Mouse (Mus musculus): ENCODE measurements at regions not wholly inside any gene's neighbourhood (a gene's known extent, or its start where the extent isn't known, plus 50 kb on each side); places are given as distances from the start of the nearest gene placed in this dataset.

DNA sequence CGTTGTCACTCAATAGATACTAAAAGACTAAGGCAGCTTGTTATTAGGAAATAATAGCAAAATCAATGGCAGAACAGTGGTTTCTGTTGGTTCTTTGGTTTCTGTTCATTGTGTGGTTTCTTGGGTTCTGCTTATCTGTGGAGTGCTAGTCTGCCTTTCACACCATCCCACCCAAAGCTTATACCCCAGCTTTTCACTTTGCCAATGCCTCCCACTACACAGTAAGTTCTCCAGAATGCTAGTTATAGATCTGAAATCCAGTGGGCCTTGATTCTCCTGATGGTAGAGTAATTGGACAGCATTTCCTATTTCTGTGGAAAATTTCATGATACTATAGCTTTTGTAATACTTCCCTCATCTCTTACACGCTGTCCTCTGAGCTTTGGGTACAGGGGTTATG lies 700.8 kb upstream of the 1700009N14Rik start:
- H3K27me3 ChIP-seq (ENCODE audit: insufficient read depth, low read length), result no peaks in the 10 kb centered on the region
- H3K9me3 ChIP-seq (ENCODE audit: low read length), result no peaks in the 10 kb centered on the region
- WGBS, result 84% methylated on average over 2 of the region's 2 CpGs
- no peak overlapping the region for H3K9ac ChIP-seq (replicated peaks; ENCODE audit: low read length, poor library complexity, severe bottlenecking)
- no peaks in the 10 kb centered on the region for H3K36me3 ChIP-seq (ENCODE audit: insufficient read depth, low read length)
- no peak overlapping the region for H3K27ac ChIP-seq (ENCODE audit: low read depth, low read length)
- no peak for TF ChIP-seq CTCF (IDR thresholded peaks at IDR 0.05)
- no peak overlapping the region for H3K4me2 ChIP-seq (ENCODE audit: low read depth, low read length, poor library complexity, severe bottlenecking)
- no peak overlapping the region for H3K4me3 ChIP-seq (ENCODE audit: low read depth, low read length)
- no peaks in the 10 kb centered on the region for H3K4me1 ChIP-seq (ENCODE audit: insufficient read depth, low read length)
- DNase-seq (ENCODE audit: low spot score) (no peak), ATAC-seq (ENCODE audit: low FRiP score) (no peak)

DNA sequence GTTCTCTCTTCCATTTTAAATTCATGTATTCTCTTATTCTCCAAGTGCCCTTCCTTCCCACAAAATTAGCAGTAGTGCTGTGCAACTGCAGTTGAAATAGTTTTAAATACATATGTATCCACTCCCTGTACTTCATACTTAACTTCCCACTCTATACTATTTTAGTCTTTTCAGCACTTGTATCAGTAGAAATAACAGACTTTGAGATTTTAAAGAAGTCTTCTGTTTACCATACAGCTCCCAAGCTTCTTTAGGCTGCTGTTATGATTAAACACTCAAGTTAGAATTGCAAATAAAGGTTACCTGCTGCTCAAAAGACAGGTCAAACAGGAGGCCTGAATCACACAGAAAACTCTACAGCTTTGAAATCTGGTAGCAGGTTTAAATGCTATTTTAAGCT lies 665.1 kb upstream of the 1700009N14Rik start:
- DNase-seq (ENCODE audit: low spot score) (no peak), ATAC-seq (ENCODE audit: low FRiP score) (no peak)
- no peaks in the 10 kb centered on the region for H3K27me3 ChIP-seq (ENCODE audit: insufficient read depth, low read length)
- no peaks in the 10 kb centered on the region for H3K4me1 ChIP-seq (ENCODE audit: insufficient read depth, low read length)
- H3K36me3 ChIP-seq (ENCODE audit: insufficient read depth, low read length), result no peaks in the 10 kb centered on the region
- no peak overlapping the region for H3K4me2 ChIP-seq (ENCODE audit: low read depth, low read length, poor library complexity, severe bottlenecking)
- no peak overlapping the region for H3K4me3 ChIP-seq (ENCODE audit: low read depth, low read length)
- no peaks in the 10 kb centered on the region for H3K9me3 ChIP-seq (ENCODE audit: low read length)
- no peak overlapping the region for H3K27ac ChIP-seq (ENCODE audit: low read depth, low read length)
- no peak overlapping the region for H3K9ac ChIP-seq (replicated peaks; ENCODE audit: low read length, poor library complexity, severe bottlenecking)
- TF ChIP-seq CTCF (IDR thresholded peaks at IDR 0.05), result no peak

DNA sequence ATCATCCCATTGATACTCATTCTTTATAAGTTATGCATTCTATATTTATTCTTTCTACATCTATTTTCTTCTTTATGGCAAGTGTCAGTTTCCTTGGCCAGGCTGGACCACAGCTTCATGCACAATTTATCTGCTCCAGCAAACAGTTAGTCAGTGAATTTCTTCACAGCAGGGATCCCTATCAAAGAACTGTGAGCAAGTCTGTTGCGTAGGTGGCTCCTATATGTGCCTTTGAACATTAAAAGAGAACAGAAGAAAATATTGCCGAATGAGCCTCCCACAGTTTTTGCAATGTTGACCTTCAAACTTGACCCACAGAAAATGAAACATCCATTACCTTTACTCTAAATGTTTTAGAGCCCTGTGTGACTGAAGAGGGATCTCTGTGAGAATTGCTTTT lies 625.0 kb upstream of the 1700009N14Rik start:
- no peaks in the 10 kb centered on the region for H3K36me3 ChIP-seq (ENCODE audit: insufficient read depth, low read length)
- ATAC-seq (ENCODE audit: low FRiP score) (no peak), DNase-seq (ENCODE audit: low spot score) (peak; percentile 10)
- no peak overlapping the region for H3K4me2 ChIP-seq (ENCODE audit: low read depth, low read length, poor library complexity, severe bottlenecking)
- no peaks in the 10 kb centered on the region for H3K27me3 ChIP-seq (ENCODE audit: insufficient read depth, low read length)
- no peaks in the 10 kb centered on the region for H3K9me3 ChIP-seq (ENCODE audit: low read length)
- H3K4me3 ChIP-seq (ENCODE audit: low read depth, low read length), result no peak overlapping the region
- no peak overlapping the region for H3K27ac ChIP-seq (ENCODE audit: low read depth, low read length)
- 64% methylated on average over 2 of the region's 2 CpGs for WGBS
- no peak for TF ChIP-seq CTCF (IDR thresholded peaks at IDR 0.05)
- H3K4me1 ChIP-seq (ENCODE audit: insufficient read depth, low read length), result no peaks in the 10 kb centered on the region
- no peak overlapping the region for H3K9ac ChIP-seq (replicated peaks; ENCODE audit: low read length, poor library complexity, severe bottlenecking)

DNA sequence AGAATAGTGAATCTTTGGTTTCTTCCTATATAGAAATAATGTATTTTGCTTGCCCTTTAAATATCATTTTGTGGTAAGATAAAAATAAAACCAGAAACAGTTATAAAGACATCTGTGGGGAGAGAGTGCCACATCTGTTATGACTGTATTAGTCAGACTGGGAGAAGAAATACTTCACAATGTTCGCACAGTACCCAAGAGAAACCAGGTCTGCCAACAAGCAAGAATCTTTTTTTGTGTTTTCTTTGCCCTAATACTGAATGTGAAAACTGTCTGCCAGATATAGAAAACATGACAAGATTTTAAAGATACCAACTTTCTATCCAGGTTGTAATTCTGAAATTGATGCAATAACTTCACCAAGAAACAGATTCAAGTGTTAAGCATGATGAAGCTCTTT lies 601.8 kb upstream of the 1700009N14Rik start:
- no peak overlapping the region for H3K9ac ChIP-seq (replicated peaks; ENCODE audit: low read length, poor library complexity, severe bottlenecking)
- no peaks in the 10 kb centered on the region for H3K36me3 ChIP-seq (ENCODE audit: insufficient read depth, low read length)
- DNase-seq (ENCODE audit: low spot score) (no peak), ATAC-seq (ENCODE audit: low FRiP score) (no peak)
- no peak for TF ChIP-seq CTCF (IDR thresholded peaks at IDR 0.05)
- no peaks in the 10 kb centered on the region for H3K4me1 ChIP-seq (ENCODE audit: insufficient read depth, low read length)
- H3K27ac ChIP-seq (ENCODE audit: low read depth, low read length), result no peak overlapping the region
- WGBS, result 86% methylated on average over 1 of the region's 1 CpGs
- no peaks in the 10 kb centered on the region for H3K9me3 ChIP-seq (ENCODE audit: low read length)
- no peaks in the 10 kb centered on the region for H3K27me3 ChIP-seq (ENCODE audit: insufficient read depth, low read length)
- H3K4me3 ChIP-seq (ENCODE audit: low read depth, low read length), result no peak overlapping the region
- no peak overlapping the region for H3K4me2 ChIP-seq (ENCODE audit: low read depth, low read length, poor library complexity, severe bottlenecking)

DNA sequence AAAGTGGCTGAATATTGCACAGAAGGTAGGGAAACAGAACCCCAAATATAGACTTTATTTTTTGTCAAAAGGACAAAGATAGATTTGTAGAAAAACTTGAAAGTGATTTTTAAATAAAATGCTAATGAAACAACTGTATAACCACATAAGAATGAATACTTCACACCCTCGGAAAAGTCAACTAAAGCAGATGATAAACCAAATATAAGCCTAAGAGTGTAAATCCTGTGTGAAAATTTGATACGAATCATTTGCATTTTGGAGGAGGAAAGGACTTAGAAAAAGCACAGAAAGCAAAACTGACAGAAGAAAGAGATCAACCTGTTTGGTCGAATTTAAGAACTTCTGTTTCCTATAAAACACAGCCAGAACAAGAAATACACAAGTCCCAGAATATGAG lies 595.7 kb upstream of the 1700009N14Rik start:
- Histone ChIP-seq H3K4me1 (ENCODE audit: insufficient read depth, low read length) (no peaks in the 10 kb centered on the region), H3K4me2 (ENCODE audit: low read depth, low read length, poor library complexity, severe bottlenecking) (no peak overlapping the region), H3K27ac (ENCODE audit: low read depth, low read length) (no peak overlapping the region), H3K4me3 (ENCODE audit: low read depth, low read length) (no peak overlapping the region), H3K9ac (replicated peaks; ENCODE audit: low read length, poor library complexity, severe bottlenecking) (no peak overlapping the region), H3K36me3 (ENCODE audit: insufficient read depth, low read length) (no peaks in the 10 kb centered on the region), H3K27me3 (ENCODE audit: insufficient read depth, low read length) (no peaks in the 10 kb centered on the region), H3K9me3 (ENCODE audit: low read length) (no peaks in the 10 kb centered on the region)
- DNase-seq (ENCODE audit: low spot score) (no peak), ATAC-seq (ENCODE audit: low FRiP score) (no peak)
- 76% methylated on average over 3 of the region's 3 CpGs for WGBS
- no peak for TF ChIP-seq CTCF (IDR thresholded peaks at IDR 0.05)

DNA sequence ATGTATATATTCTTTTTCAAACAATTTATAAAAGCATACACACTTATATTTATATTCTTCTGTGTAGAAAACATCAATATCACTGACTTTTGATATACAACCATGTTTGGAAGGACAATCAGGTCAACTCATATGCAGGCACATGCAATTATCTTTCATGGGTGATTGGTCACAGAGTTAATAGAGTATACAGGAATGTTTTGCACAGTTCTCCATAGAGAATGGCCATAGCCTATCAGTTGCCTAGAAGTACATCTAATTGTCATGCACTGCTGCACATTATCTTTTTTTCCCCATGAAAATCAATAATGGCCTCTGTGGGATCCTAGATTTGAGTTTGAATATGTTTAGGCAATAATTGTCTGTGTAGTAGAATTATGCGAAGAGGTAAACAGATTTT lies 549.5 kb upstream of the 1700009N14Rik start:
- ATAC-seq (ENCODE audit: low FRiP score) (no peak), DNase-seq (ENCODE audit: low spot score) (no peak)
- no peaks in the 10 kb centered on the region for H3K36me3 ChIP-seq (ENCODE audit: insufficient read depth, low read length)
- no peak overlapping the region for H3K9ac ChIP-seq (replicated peaks; ENCODE audit: low read length, poor library complexity, severe bottlenecking)
- no peak overlapping the region for H3K27ac ChIP-seq (ENCODE audit: low read depth, low read length)
- no peaks in the 10 kb centered on the region for H3K4me1 ChIP-seq (ENCODE audit: insufficient read depth, low read length)
- H3K4me3 ChIP-seq (ENCODE audit: low read depth, low read length), result no peak overlapping the region
- no peak overlapping the region for H3K4me2 ChIP-seq (ENCODE audit: low read depth, low read length, poor library complexity, severe bottlenecking)
- no peak for TF ChIP-seq CTCF (IDR thresholded peaks at IDR 0.05)
- H3K9me3 ChIP-seq (ENCODE audit: low read length), result no peaks in the 10 kb centered on the region
- no peaks in the 10 kb centered on the region for H3K27me3 ChIP-seq (ENCODE audit: insufficient read depth, low read length)
- WGBS, result 89% methylated on average over 1 of the region's 1 CpGs

DNA sequence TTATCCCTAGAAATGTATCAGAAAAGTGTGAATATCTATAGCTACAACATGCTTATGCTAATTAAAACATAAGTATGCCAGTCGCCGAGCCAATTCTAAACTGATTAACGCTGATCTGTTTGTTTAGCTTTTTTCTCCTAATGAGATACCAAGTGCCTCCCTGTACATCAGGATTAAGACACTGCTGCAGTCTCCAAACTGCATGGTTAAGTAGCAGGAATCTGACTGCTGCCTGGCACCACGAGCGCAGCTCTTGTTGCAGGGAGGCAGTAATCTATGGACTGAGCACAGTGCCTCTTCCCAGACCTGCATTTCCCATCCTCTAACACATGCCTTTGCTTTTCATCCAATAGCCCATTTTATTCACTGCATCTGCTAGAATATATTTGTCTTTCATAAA lies 523.3 kb upstream of the 1700009N14Rik start:
- H3K27me3 ChIP-seq (ENCODE audit: insufficient read depth, low read length), result no peaks in the 10 kb centered on the region
- no peak overlapping the region for H3K4me3 ChIP-seq (ENCODE audit: low read depth, low read length)
- no peaks in the 10 kb centered on the region for H3K9me3 ChIP-seq (ENCODE audit: low read length)
- no peaks in the 10 kb centered on the region for H3K4me1 ChIP-seq (ENCODE audit: insufficient read depth, low read length)
- H3K9ac ChIP-seq (replicated peaks; ENCODE audit: low read length, poor library complexity, severe bottlenecking), result no peak overlapping the region
- DNase-seq (ENCODE audit: low spot score) (no peak), ATAC-seq (ENCODE audit: low FRiP score) (no peak)
- no peak overlapping the region for H3K27ac ChIP-seq (ENCODE audit: low read depth, low read length)
- no peak for TF ChIP-seq CTCF (IDR thresholded peaks at IDR 0.05)
- H3K36me3 ChIP-seq (ENCODE audit: insufficient read depth, low read length), result no peaks in the 10 kb centered on the region
- WGBS, result 44% methylated on average over 5 of the region's 5 CpGs
- no peak overlapping the region for H3K4me2 ChIP-seq (ENCODE audit: low read depth, low read length, poor library complexity, severe bottlenecking)

Data from midbrain, postnatal 0 days (tissue).